Mouse (Mus musculus): ENCODE measurements at regions not wholly inside any gene's neighbourhood (a gene's known extent, or its start where the extent isn't known, plus 50 kb on each side); places are given as distances from the start of the nearest gene placed in this dataset.

DNA sequence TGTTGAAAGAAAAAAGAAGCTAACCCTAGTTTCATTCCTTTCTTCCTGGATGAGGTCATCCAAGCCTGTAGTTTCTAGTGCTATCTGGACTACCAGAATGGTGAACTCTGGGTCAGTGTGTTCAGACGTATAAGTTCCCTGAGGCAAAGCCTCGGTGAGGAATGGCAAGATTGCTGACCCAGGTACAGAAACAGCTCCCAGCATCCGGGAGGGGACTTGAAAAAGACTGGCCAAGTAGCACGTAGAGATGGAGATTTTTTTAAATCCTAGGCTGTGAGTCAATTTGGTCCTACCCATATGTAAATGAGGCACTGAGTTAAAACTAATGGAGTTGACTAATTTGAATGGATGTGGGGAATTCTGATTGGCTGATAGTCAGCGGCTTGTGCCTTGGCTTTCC lies 55.0 kb upstream of the Gm11084 start:
- no peaks in the 10 kb centered on the region for H3K9me3 ChIP-seq (ENCODE audit: low read depth, low read length)
- H3K4me1 ChIP-seq (ENCODE audit: insufficient read depth): peaks cover 5% of the 10 kb centered on the region
- H3K36me3 ChIP-seq (ENCODE audit: insufficient read depth): no peaks in the 10 kb centered on the region
- H3K27me3 ChIP-seq (ENCODE audit: insufficient read depth, low read length): no peaks in the 10 kb centered on the region
- 42% methylated on average over 5 of the region's 5 CpGs for WGBS
- DNase-seq (no peak), ATAC-seq (ENCODE audit: insufficient read depth) (no peak)
- TF ChIP-seq CTCF (IDR thresholded peaks at IDR 0.05; ENCODE audit: low read depth): no peak
- H3K9ac ChIP-seq: no peak overlapping the region
- no peak overlapping the region for H3K4me3 ChIP-seq (ENCODE audit: low read depth, low read length)
- no peak overlapping the region for H3K27ac ChIP-seq (ENCODE audit: low read depth)
- no peak overlapping the region for H3K4me2 ChIP-seq

GRCm38 (mm10) chr2:73040031-73040430 lies 53.5 kb upstream of the Gm11084 start:
- no peaks in the 10 kb centered on the region for H3K27me3 ChIP-seq (ENCODE audit: insufficient read depth, low read length)
- H3K9me3 ChIP-seq (ENCODE audit: low read depth, low read length): no peaks in the 10 kb centered on the region
- DNase-seq (no peak), ATAC-seq (ENCODE audit: insufficient read depth) (no peak)
- 74% methylated on average over 3 of the region's 3 CpGs for WGBS
- H3K4me2 ChIP-seq: no peak overlapping the region
- H3K4me1 ChIP-seq (ENCODE audit: insufficient read depth): peaks cover 5% of the 10 kb centered on the region
- H3K36me3 ChIP-seq (ENCODE audit: insufficient read depth): no peaks in the 10 kb centered on the region
- no peak overlapping the region for H3K4me3 ChIP-seq (ENCODE audit: low read depth, low read length)
- no peak overlapping the region for H3K27ac ChIP-seq (ENCODE audit: low read depth)
- H3K9ac ChIP-seq: no peak overlapping the region
- TF ChIP-seq CTCF (IDR thresholded peaks at IDR 0.05; ENCODE audit: low read depth): no peak

GRCm38 (mm10) chr2:73039300-73039699 lies 52.8 kb upstream of the Gm11084 start:
- Histone ChIP-seq H3K36me3 (ENCODE audit: insufficient read depth) (no peaks in the 10 kb centered on the region), H3K27ac (ENCODE audit: low read depth) (no peak overlapping the region), H3K9ac (no peak overlapping the region), H3K4me1 (ENCODE audit: insufficient read depth) (peaks cover 5% of the 10 kb centered on the region), H3K4me3 (ENCODE audit: low read depth, low read length) (no peak overlapping the region), H3K4me2 (no peak overlapping the region), H3K9me3 (ENCODE audit: low read depth, low read length) (no peaks in the 10 kb centered on the region), H3K27me3 (ENCODE audit: insufficient read depth, low read length) (no peaks in the 10 kb centered on the region)
- DNase-seq: no peak
- WGBS: 45% methylated on average over 2 of the region's 2 CpGs
- no peak for TF ChIP-seq CTCF (IDR thresholded peaks at IDR 0.05; ENCODE audit: low read depth)
- ATAC-seq (ENCODE audit: insufficient read depth): no peak

- peak overlapping the region; percentile 59 for H3K4me2 ChIP-seq
- no peaks in the 10 kb centered on the region for H3K9me3 ChIP-seq (ENCODE audit: low read depth, low read length)
- WGBS: 9% methylated on average over 16 of the region's 16 CpGs
- ATAC-seq (ENCODE audit: insufficient read depth) (peak; percentile 91), DNase-seq (peak; percentile 79)
- peak overlapping the region; percentile 68; the same call in 1 of the 2 replicates for H3K27ac ChIP-seq (ENCODE audit: low read depth)
- no peaks in the 10 kb centered on the region for H3K27me3 ChIP-seq (ENCODE audit: insufficient read depth, low read length)
- H3K4me1 ChIP-seq (ENCODE audit: insufficient read depth): peaks cover 5% of the 10 kb centered on the region
- TF ChIP-seq CTCF (IDR thresholded peaks at IDR 0.05; ENCODE audit: low read depth): no peak
- H3K4me3 ChIP-seq (ENCODE audit: low read depth, low read length): peak overlapping the region; percentile 13
- H3K9ac ChIP-seq: peak overlapping the region; percentile 16; the same call in 1 of the 2 replicates
- H3K36me3 ChIP-seq (ENCODE audit: insufficient read depth): no peaks in the 10 kb centered on the region
These were observed 51.8 kb upstream of the Gm11084 start for GRCm38 (mm10) chr2:73038290-73038732.

- H3K27ac ChIP-seq (ENCODE audit: low read depth): peak overlapping the region; percentile 68; the same call in 1 of the 2 replicates
These were observed 50.9 kb upstream of the Gm11084 start for GRCm38 (mm10) chr2:73037266-73038046.

More at GRCm38 (mm10) chr2:73037266-73038046, 50.9 kb upstream of the Gm11084 start:
- ATAC-seq (ENCODE audit: insufficient read depth) (peak; percentile 43; the same call in 1 of the 2 replicates), DNase-seq (peak; percentile 43)
- Histone ChIP-seq H3K4me1 (ENCODE audit: insufficient read depth) (peaks cover 5% of the 10 kb centered on the region), H3K4me2 (peak overlapping the region; percentile 59; the same call in 1 of the 2 replicates), H3K36me3 (ENCODE audit: insufficient read depth) (no peaks in the 10 kb centered on the region), H3K4me3 (ENCODE audit: low read depth, low read length) (no peak overlapping the region), H3K9me3 (ENCODE audit: low read depth, low read length) (no peaks in the 10 kb centered on the region), H3K27me3 (ENCODE audit: insufficient read depth, low read length) (no peaks in the 10 kb centered on the region), H3K9ac (no peak overlapping the region)
- no peak for TF ChIP-seq CTCF (IDR thresholded peaks at IDR 0.05; ENCODE audit: low read depth)
- WGBS: 50% methylated on average over 13 of the region's 13 CpGs

All from lung, embryonic 14.5 days (tissue).